Mouse (Mus musculus) neural tube, embryonic 14.5 days (tissue): ENCODE results near the gene Scd3. TPM values are rescaled to one million over a fixed set of nuclear protein-coding genes. Genes with fewer than 3 reads are reported as not detected.

Source experiments
- polyA plus RNA-seq: library from polyadenylated mRNA; unstranded; fragments of >200 nt; fragmentation: Nextera tagmentation; extraction: Ambion mirVana; gene quantifications from 2 replicates; pipeline ENCODE4 v1.2.1, GENCODE M21; 2014

Gene Scd3
- polyA plus RNA-seq, 1 experiment from 2014 or later = 4.0 TPM

Other genes with a start within 250 kb of the Scd3 start
- 0.32 TPM in 1 of 2 replicates, not detected in the other for gene Cpn1, start 216.7 kb upstream of the Scd3 start, polyA plus RNA-seq
- gene Cyp2c23, start 174.1 kb upstream of the Scd3 start, polyA plus RNA-seq = not detected in 2 replicates
- gene Erlin1, start 133.5 kb upstream of the Scd3 start, polyA plus RNA-seq = 16.7 and 18.2 TPM in 2 replicates
- 68.8 and 70.0 TPM in 2 replicates for gene Chuk, start 95.8 kb upstream of the Scd3 start, polyA plus RNA-seq
- gene Cwf19l1, start 67.4 kb upstream of the Scd3 start, polyA plus RNA-seq = 32.2 and 35.6 TPM in 2 replicates
- 178 and 189 TPM in 2 replicates for gene Bloc1s2, start 56.8 kb upstream of the Scd3 start, polyA plus RNA-seq
- 3.0 and 4.0 TPM in 2 replicates for gene Pkd2l1, start 10.8 kb upstream of the Scd3 start, polyA plus RNA-seq
- 293 and 373 TPM in 2 replicates for gene Scd2, start 90.4 kb downstream of the Scd3 start, polyA plus RNA-seq
- gene Scd4, start 129.8 kb downstream of the Scd3 start, polyA plus RNA-seq = 0.13 and 0.15 TPM in 2 replicates
- 7.6 and 10.9 TPM in 2 replicates for gene Scd1, start 204.6 kb downstream of the Scd3 start, polyA plus RNA-seq